In the genomic region with DNA sequence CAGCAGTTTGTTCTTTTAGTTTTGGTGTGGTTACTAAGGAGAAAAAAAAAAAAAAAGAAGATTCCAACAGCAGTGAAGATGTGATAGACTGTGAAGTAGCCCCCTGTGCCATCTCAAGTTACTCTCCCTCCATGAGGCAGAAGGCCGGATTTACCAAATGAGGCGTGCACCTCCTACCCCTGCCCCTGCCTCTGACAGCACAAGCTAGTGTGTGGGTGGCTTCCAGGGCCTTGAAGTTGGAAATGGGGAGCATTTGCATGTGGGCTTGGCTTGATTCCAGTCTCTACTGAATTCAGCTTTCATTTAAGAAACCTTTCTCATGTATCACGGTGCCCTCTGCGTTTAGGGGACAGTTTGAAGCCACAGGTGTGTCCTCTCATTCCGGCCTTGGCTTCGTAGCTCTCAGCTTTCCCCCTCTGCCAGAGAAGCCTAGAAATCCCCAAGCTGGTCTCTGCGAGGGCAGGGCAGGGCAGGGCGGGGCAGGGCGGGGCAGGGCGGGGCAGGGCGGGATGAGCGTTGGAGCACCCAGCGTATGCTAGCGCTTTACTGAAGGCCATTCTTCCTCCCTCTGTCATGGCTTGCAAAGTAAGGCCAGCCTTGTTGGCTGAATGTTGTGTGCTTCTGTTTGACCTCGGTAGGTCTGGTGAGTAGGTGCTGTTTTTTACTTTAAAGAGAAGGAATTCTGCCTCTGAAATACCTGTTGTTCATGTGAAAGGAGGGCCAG, we compare ENCODE assay signal across 8 mouse cellular contexts. TPM values are rescaled to one million over a fixed set of nuclear protein-coding genes. Genes with fewer than 3 reads are reported as not detected.
A peak's percentile ranks its signal among the peaks of the same experiment; 100 is the strongest.
DNase-seq lines count a peak whose midpoint lies in the region; ATAC-seq and TF ChIP-seq lines count a peak whose summit lies in the region.

No protein-coding gene starts in this region.

- no peak for TF ChIP-seq POLR2A in heart, adult 2 months (IDR thresholded peaks at IDR 0.05; ENCODE audit: insufficient read depth, low read depth, low read length)

- H3K79me2 ChIP-seq in heart, adult 2 months (replicated peaks; ENCODE audit: control insufficient read depth, insufficient read depth, low read length), result peaks cover 12% of the 10 kb centered on the region

- H3K9ac ChIP-seq in forebrain, embryonic 14.5 days (ENCODE audit: low read length), result no peak overlapping the region
- no peak overlapping the region for H3K9ac ChIP-seq in stomach, embryonic 15.5 days
- H3K9ac ChIP-seq in stomach, postnatal 0 days (ENCODE audit: low read length), result no peak overlapping the region
- H3K9ac ChIP-seq in heart, adult 2 months (ENCODE audit: low read depth, low read length), result no peak overlapping the region

- no peak for TF ChIP-seq CTCF in stomach, postnatal 0 days (IDR thresholded peaks at IDR 0.05; ENCODE audit: low read depth)
- TF ChIP-seq CTCF in heart, adult 2 months (IDR thresholded peaks at IDR 0.05), result no peak

- no peaks in the 10 kb centered on the region for H3K36me3 ChIP-seq in forebrain, embryonic 14.5 days (ENCODE audit: control insufficient read depth, insufficient read depth, low read length)
- peaks cover 4% of the 10 kb centered on the region; the same call in 1 of the 2 replicates for H3K36me3 ChIP-seq in forebrain, embryonic 10.5 days (replicated peaks)
- 0 out of 2 replicates have a peak, but pooled peaks cover 2% of the 10 kb centered on the region for H3K36me3 ChIP-seq in stomach, embryonic 15.5 days
- no peaks in the 10 kb centered on the region for H3K36me3 ChIP-seq in stomach, postnatal 0 days (ENCODE audit: control insufficient read depth, insufficient read depth, low read length)
- peaks cover 10% of the 10 kb centered on the region for H3K36me3 ChIP-seq in heart, adult 2 months (ENCODE audit: control insufficient read depth, insufficient read depth, low read length)

- H3K4me3 ChIP-seq in forebrain, embryonic 14.5 days (ENCODE audit: low read depth, low read length), result no peak overlapping the region
- no peak overlapping the region for H3K4me3 ChIP-seq in forebrain, embryonic 10.5 days
- no peak overlapping the region for H3K4me3 ChIP-seq in stomach, embryonic 15.5 days (replicated peaks)
- no peak overlapping the region for H3K4me3 ChIP-seq in stomach, postnatal 0 days (ENCODE audit: low read depth, low read length)
- no peak overlapping the region for H3K4me3 ChIP-seq in heart, adult 2 months

- ATAC-seq in forebrain, embryonic 14.5 days, result peak; percentile 51; the same call in 1 of the 2 replicates
- peak; percentile 63; the same call in 1 of the 2 replicates for ATAC-seq in stomach, embryonic 15.5 days (ENCODE audit: insufficient read depth, low FRiP score, low read depth)
- ATAC-seq in stomach, postnatal 0 days (ENCODE audit: low FRiP score, low TSS enrichment), result no peak

- H3K9me3 ChIP-seq in forebrain, embryonic 14.5 days (replicated peaks; ENCODE audit: control insufficient read depth, low read length), result no peaks in the 10 kb centered on the region
- no peaks in the 10 kb centered on the region for H3K9me3 ChIP-seq in forebrain, embryonic 10.5 days
- no peaks in the 10 kb centered on the region for H3K9me3 ChIP-seq in stomach, embryonic 15.5 days
- H3K9me3 ChIP-seq in stomach, postnatal 0 days (ENCODE audit: control insufficient read depth, low read length), result no peaks in the 10 kb centered on the region

- intact Hi-C loops in heart, adult 2 months (cut with DNase I), result no loop called here

- H3K27ac ChIP-seq in forebrain, embryonic 14.5 days (ENCODE audit: low read depth, low read length), result no peak overlapping the region
- H3K27ac ChIP-seq in forebrain, embryonic 10.5 days, result no peak overlapping the region
- H3K27ac ChIP-seq in stomach, embryonic 15.5 days, result no peak overlapping the region
- H3K27ac ChIP-seq in stomach, postnatal 0 days (replicated peaks), result no peak overlapping the region
- H3K27ac ChIP-seq in heart, adult 2 months, result no peak overlapping the region

- peak; percentile 62 for DNase-seq in forebrain, embryonic 14.5 days (ENCODE audit: low spot score)
- DNase-seq in forebrain, embryonic 10.5 days (ENCODE audit: extremely low spot score, low spot score), result no peak
- DNase-seq in stomach, postnatal 0 days (ENCODE audit: low spot score), result no peak
- DNase-seq in left cerebral cortex, adult 9 months (ENCODE audit: low spot score in 2 of 2), result peak; percentile 34 to 35
- DNase-seq in gastrocnemius, postnatal 25 days, result no peak
- DNase-seq in spleen, postnatal 14 days (ENCODE audit: low spot score in 2 of 2), result no peak
- DNase-seq in heart, adult 2 months, result no peak

- 31% methylated on average over 15 of the region's 15 CpGs for WGBS in forebrain, embryonic 14.5 days
- 27% methylated on average over 15 of the region's 15 CpGs for WGBS in forebrain, embryonic 10.5 days
- 34% methylated on average over 15 of the region's 15 CpGs for WGBS in stomach, embryonic 15.5 days
- WGBS in stomach, postnatal 0 days, result 48% methylated on average over 15 of the region's 15 CpGs
- 80% methylated on average over 15 of the region's 15 CpGs for WGBS in heart, adult 2 months

- no peak overlapping the region for H3K4me2 ChIP-seq in forebrain, embryonic 14.5 days (ENCODE audit: low read length)
- H3K4me2 ChIP-seq in stomach, embryonic 15.5 days, result 0 out of 2 replicates have a peak overlapping the region, but pooled peaks have one; percentile 8
- no peak overlapping the region for H3K4me2 ChIP-seq in stomach, postnatal 0 days (replicated peaks; ENCODE audit: low read depth)

- H3K27me3 ChIP-seq in forebrain, embryonic 14.5 days (replicated peaks; ENCODE audit: control insufficient read depth, insufficient read depth, low read length), result no peaks in the 10 kb centered on the region
- no peaks in the 10 kb centered on the region for H3K27me3 ChIP-seq in forebrain, embryonic 10.5 days (ENCODE audit: poor library complexity, severe bottlenecking)
- no peaks in the 10 kb centered on the region for H3K27me3 ChIP-seq in stomach, embryonic 15.5 days (replicated peaks)
- no peaks in the 10 kb centered on the region for H3K27me3 ChIP-seq in stomach, postnatal 0 days (ENCODE audit: control insufficient read depth, insufficient read depth, low read length)
- no peaks in the 10 kb centered on the region for H3K27me3 ChIP-seq in heart, adult 2 months (ENCODE audit: control insufficient read depth, insufficient read depth, low read length)

- H3K4me1 ChIP-seq in forebrain, embryonic 14.5 days (ENCODE audit: control insufficient read depth, insufficient read depth, low read length), result peaks cover 3% of the 10 kb centered on the region; the same call in 1 of the 2 replicates
- H3K4me1 ChIP-seq in forebrain, embryonic 10.5 days, result peaks cover 42% of the 10 kb centered on the region
- H3K4me1 ChIP-seq in stomach, embryonic 15.5 days, result peaks cover 18% of the 10 kb centered on the region; the same call in 1 of the 2 replicates
- no peaks in the 10 kb centered on the region for H3K4me1 ChIP-seq in stomach, postnatal 0 days (replicated peaks; ENCODE audit: control insufficient read depth, insufficient read depth)
- H3K4me1 ChIP-seq in heart, adult 2 months (ENCODE audit: control insufficient read depth, insufficient read depth, low read length), result peaks cover 5% of the 10 kb centered on the region

- no peak for TF ChIP-seq EP300 in stomach, postnatal 0 days (optimal IDR thresholded peaks at IDR 0.05)
- no peak for TF ChIP-seq EP300 in heart, adult 2 months (IDR thresholded peaks at IDR 0.05; ENCODE audit: insufficient read depth, low read depth, low read length)

RNA-seq across cellular contexts. Expression of gene Arl15, which starts 21.6 kb away (rescaled TPM):
- 18.7 and 22.5 TPM in 2 replicates for polyA plus RNA-seq in forebrain, embryonic 14.5 days (2014; fragmentation: Nextera tagmentation; extraction: Ambion mirVana)
- 11.2 and 11.6 TPM in 2 replicates for polyA plus RNA-seq in forebrain, embryonic 10.5 days (2016; fragmentation: Nextera tagmentation; extraction: Ambion mirVana)
- polyA plus RNA-seq in stomach, embryonic 15.5 days (2015; fragmentation: Nextera tagmentation; extraction: Ambion mirVana), result 6.7 and 7.9 TPM in 2 replicates
- 3.4 and 3.7 TPM in 2 replicates for polyA plus RNA-seq in stomach, postnatal 0 days (2015; fragmentation: Nextera tagmentation; extraction: Ambion mirVana)
- total RNA-seq in gastrocnemius, postnatal 25 days (2021), result 1 to 10 TPM; 4.4 to 6.1 TPM
- total RNA-seq in heart, adult 2 months (2021), result 1 to 10 TPM; 9.1 to 9.6 TPM
- 3.2 and 8.1 TPM in 2 replicates for polyA plus RNA-seq in heart, adult 2 months (2012; rRNA removed)

Comparison
In these comparisons a context has a peak if more than half of its experiments do, and no peak if none do; other contexts are left out.
1. DNase-seq: peak in forebrain, embryonic 14.5 days (single experiment) and left cerebral cortex, adult 9 months (2 of 2); none in forebrain, embryonic 10.5 days (single experiment), stomach, postnatal 0 days (single experiment), gastrocnemius, postnatal 25 days (single experiment), spleen, postnatal 14 days (0 of 2) and heart, adult 2 months (0 of 2).